Mouse (Mus musculus) heart, adult 18-20 months (tissue): Measurements from ENCODE around the gene Rhbdf2. TPM values are rescaled to one million over a fixed set of nuclear protein-coding genes. Genes with fewer than 3 reads are reported as not detected.

Experiments
- DNase-seq, 2 experiments: peaks; one replicate each; pipeline ENCODE4 v3.0.0; 2021 to 2022; ENCODE audit warnings: mixed read lengths in 1 of 2
- total RNA-seq, 2 experiments: library from RNA; stranded (reverse); gene quantifications; 2 replicates each; pipeline ENCODE4 v1.2.3; 2021

Gene Rhbdf2
- total RNA-seq, 2 experiments from 2014 or later, result 10.6 to 11.5 TPM

- no peak for DNase-seq
These were observed 74.6 kb downstream of the Rhbdf2 start for GRCm38 (mm10) chr11:116552194-116552593.

GRCm38 (mm10) chr11:116550748-116551147, 76.1 kb downstream of the Rhbdf2 start:
- DNase-seq, result peak in 1 of 2 experiments; percentile 38

- peak in 1 of 2 experiments; percentile 35 for DNase-seq
These were observed 77.4 kb downstream of the Rhbdf2 start for GRCm38 (mm10) chr11:116549273-116550038.

- no peak for DNase-seq
These were observed 78.0 kb downstream of the Rhbdf2 start for GRCm38 (mm10) chr11:116548780-116549179.

Other genes with a start within 250 kb of the Rhbdf2 start
- gene Rnf157, start 214.0 kb downstream of the Rhbdf2 start, total RNA-seq, result 1 to 10 TPM; 5.8 to 7.2 TPM
- 10 to 100 TPM; 32.0 to 33.3 TPM for gene Ubald2, start 192.9 kb downstream of the Rhbdf2 start, total RNA-seq
- gene Qrich2, start 160.8 kb downstream of the Rhbdf2 start, total RNA-seq, result under 1 TPM in 1 of 2 experiments, not detected in 1; 0.05 TPM
- gene Prpsap1, start 132.8 kb downstream of the Rhbdf2 start, total RNA-seq, result 10 to 100 TPM; 25.1 to 29.4 TPM
- 1 to 10 TPM in 1 of 2 experiments, under 1 TPM in 1; 0.94 to 1.4 TPM for gene Sphk1, start 96.1 kb downstream of the Rhbdf2 start, total RNA-seq
- gene Ube2o, start 45.6 kb downstream of the Rhbdf2 start, total RNA-seq, result 10 to 100 TPM; 27.7 to 29.5 TPM
- not detected for gene Aanat, start 40.6 kb downstream of the Rhbdf2 start, total RNA-seq
- 1 to 10 TPM in 1 of 2 experiments, under 1 TPM in 1; 0.62 to 1.6 TPM for gene Prcd, start 26.5 kb upstream of the Rhbdf2 start, total RNA-seq
- gene Cygb, start 27.3 kb upstream of the Rhbdf2 start, total RNA-seq, result 10 to 100 TPM; 31.5 to 38.5 TPM
- gene St6galnac1, start 148.5 kb upstream of the Rhbdf2 start, total RNA-seq, result not detected
- 10 to 100 TPM; 14.8 to 18.7 TPM for gene Mxra7, start 201.0 kb upstream of the Rhbdf2 start, total RNA-seq
- 10 to 100 TPM; 38.3 to 46.4 TPM for gene Mettl23, start 216.3 kb upstream of the Rhbdf2 start, total RNA-seq
- gene Jmjd6, start 216.4 kb upstream of the Rhbdf2 start, total RNA-seq, result 10 to 100 TPM; 37.5 to 42.3 TPM
- gene Mfsd11, start 225.4 kb upstream of the Rhbdf2 start, total RNA-seq, result 10 to 100 TPM; 30.7 to 33.7 TPM
- gene Srsf2, start 226.1 kb upstream of the Rhbdf2 start, total RNA-seq, result 100 to 1,000 TPM in 1 of 2 experiments, 10 to 100 TPM in 1; 89.2 to 109 TPM